Mouse (Mus musculus) adrenal gland, adult 10 weeks (tissue): ENCODE measurements around the gene Smim20. TPM values are rescaled to one million over a fixed set of nuclear protein-coding genes. Genes with fewer than 3 reads are reported as not detected.

Source experiments
- polyA plus RNA-seq: library from polyadenylated mRNA; stranded (reverse); fragments of 350-450 nt; fragmentation: Illumina TruSeq; extraction: RNeasy Lipid Tissue Mini Kit (QIAGEN cat#74804); gene quantifications from one replicate; pipeline ENCODE4 v1.2.3, GENCODE M21; 2014; ENCODE audit warnings: low read depth, low replicate concordance

Smim20 gene
- 12.8 TPM for polyA plus RNA-seq

GRCm38 (mm10) chr5:53266931-53267853 is at the start of gene Smim20:
Smim20 (plus strand) TSS chr5:53267083.

Other genes with a start within 250 kb of the Smim20 start
- gene Slc34a2, start 229.0 kb upstream of the Smim20 start, polyA plus RNA-seq = 0.17 TPM
- gene Sel1l3, start 53.2 kb upstream of the Smim20 start, polyA plus RNA-seq = 1.0 TPM
- gene Rbpj, start 199.1 kb downstream of the Smim20 start, polyA plus RNA-seq = 85.8 TPM